Mouse (Mus musculus): Measurements from ENCODE around the gene Wdtc1.

Gene Wdtc1

GRCm38 (mm10) chr4:133353367-133354365 lies at the start of gene Wdtc1:
TSS of gene Wdtc1 (minus strand) at chr4:133353481.
- DNase-seq = no peak

GRCm38 (mm10) chr4:133402011-133402410 lies 48.7 kb upstream of the Wdtc1 start:
- no peak for DNase-seq

- no peak for DNase-seq
These were observed 46.8 kb upstream of the Wdtc1 start for GRCm38 (mm10) chr4:133400098-133400497.

GRCm38 (mm10) chr4:133399509-133399908 lies 46.2 kb upstream of the Wdtc1 start:
- DNase-seq = no peak

GRCm38 (mm10) chr4:133398619-133399018 lies 45.3 kb upstream of the Wdtc1 start:
- no peak for DNase-seq

GRCm38 (mm10) chr4:133397961-133398360 lies 44.7 kb upstream of the Wdtc1 start:
- no peak for DNase-seq

- no peak for DNase-seq
These were observed 44.0 kb upstream of the Wdtc1 start for GRCm38 (mm10) chr4:133397299-133397698.

- no peak for DNase-seq
These were observed 42.8 kb upstream of the Wdtc1 start for GRCm38 (mm10) chr4:133396079-133396478.

- no peak for DNase-seq
These were observed 41.8 kb upstream of the Wdtc1 start for GRCm38 (mm10) chr4:133394981-133395573.

- no peak for DNase-seq
These were observed 38.1 kb upstream of the Wdtc1 start for GRCm38 (mm10) chr4:133391185-133392040.

- no peak for DNase-seq
These were observed 37.3 kb upstream of the Wdtc1 start for GRCm38 (mm10) chr4:133390585-133390984.

GRCm38 (mm10) chr4:133390042-133390441 lies 36.8 kb upstream of the Wdtc1 start:
- no peak for DNase-seq

GRCm38 (mm10) chr4:133388781-133389552 lies 35.7 kb upstream of the Wdtc1 start:
- DNase-seq = no peak

GRCm38 (mm10) chr4:133387053-133387452 lies 33.8 kb upstream of the Wdtc1 start:
- DNase-seq = no peak

- no peak for DNase-seq
These were observed 32.9 kb upstream of the Wdtc1 start for GRCm38 (mm10) chr4:133386061-133386797.

GRCm38 (mm10) chr4:133381141-133381540 lies 27.9 kb upstream of the Wdtc1 start:
- DNase-seq = no peak

GRCm38 (mm10) chr4:133380532-133380931 lies 27.3 kb upstream of the Wdtc1 start:
- DNase-seq = no peak

GRCm38 (mm10) chr4:133379861-133380260 lies 26.6 kb upstream of the Wdtc1 start:
- DNase-seq = no peak

GRCm38 (mm10) chr4:133379046-133379347 lies 25.7 kb upstream of the Wdtc1 start:
- no peak for DNase-seq

GRCm38 (mm10) chr4:133378236-133379045 lies 25.2 kb upstream of the Wdtc1 start:
- DNase-seq = no peak
